Mouse (Mus musculus): ENCODE results near the gene Vamp3.

- TF ChIP-seq CTCF (IDR thresholded peaks at IDR 0.05; ENCODE audit: borderline replicate concordance, insufficient read depth, low read length) = no peak
- TF ChIP-seq POLR2A (IDR thresholded peaks at IDR 0.05; ENCODE audit: low read depth, low read length) = no peak
These were observed 56.4 kb downstream of the Vamp3 start for GRCm38 (mm10) chr4:151001397-151001796.

All from embryonic fibroblast, embryonic 13.5 days (primary cell).